Mouse (Mus musculus) liver, embryonic 16.5 days (tissue): Measurements from ENCODE around the gene Mpg. TPM values are rescaled to one million over a fixed set of nuclear protein-coding genes. Genes with fewer than 3 reads are reported as not detected.

Source experiments
- ATAC-seq: fragments of 200-750 bp; cut with Nextera tagmentation; 2 replicates; pipeline ENCODE4 v1.8.0; 2017; ENCODE audit warnings: low read depth, mild to moderate bottlenecking, moderate number of reproducible peaks, moderate library complexity
- H3K27ac ChIP-seq: fragments of 300-500 bp; sonication (generic); 2 replicates; pipeline ENCODE4 v1.5.1; 2014; ENCODE audit warnings: mild to moderate bottlenecking, low read length
- H3K27me3 ChIP-seq: fragments of 300-500 bp; sonication (generic); 2 replicates; pipeline ENCODE4 v1.6.1; 2014; ENCODE audit warnings: low read depth, low read length, mixed read lengths; ENCODE audit not compliant: control insufficient read depth, insufficient read depth
- H3K36me3 ChIP-seq: fragments of 300-500 bp; sonication (generic); 2 replicates; pipeline ENCODE4 v1.6.1; 2014; ENCODE audit warnings: mild to moderate bottlenecking; ENCODE audit not compliant: control insufficient read depth, insufficient read depth
- H3K4me1 ChIP-seq: fragments of 300-500 bp; sonication (generic); 2 replicates; pipeline ENCODE4 v1.6.1; 2014; ENCODE audit warnings: low read depth, low read length, mixed read lengths; ENCODE audit not compliant: control insufficient read depth
- H3K4me2 ChIP-seq: fragments of 300-500 bp; sonication (generic); 2 replicates; pipeline ENCODE4 v1.6.1; 2014; ENCODE audit warnings: low read depth, low read length, mixed read lengths
- H3K4me3 ChIP-seq: fragments of 300-500 bp; sonication (generic); 2 replicates; pipeline ENCODE4 v1.5.1; 2014; ENCODE audit warnings: low read depth, mild to moderate bottlenecking, low read length
- H3K9ac ChIP-seq: fragments of 300-500 bp; sonication (generic); 2 replicates; pipeline ENCODE4 v1.6.1; 2014; ENCODE audit warnings: low read depth, low read length
- H3K9me3 ChIP-seq: fragments of 300-500 bp; sonication (generic); replicated peaks from 2 replicates; pipeline ENCODE4 v1.6.1; 2016; ENCODE audit warnings: low read length; ENCODE audit not compliant: control insufficient read depth
- WGBS: fragments of 180-500 bp; shearing (Covaris S2); extraction: QIAGEN DNeasy Blood & Tissue Kit; methylation state at CpG from one replicate; pipeline ENCODE4 v1.1.7; 2014; ENCODE audit not compliant: insufficient replicate concordance; 5-methylcytosine and 5-hydroxymethylcytosine counted together
- polyA plus RNA-seq: library from polyadenylated mRNA; unstranded; fragments of >200 nt; fragmentation: Nextera tagmentation; extraction: Ambion mirVana; gene quantifications from 2 replicates; pipeline ENCODE4 v1.2.1, GENCODE M21; 2015

The Mpg gene
- polyA plus RNA-seq, 1 experiment from 2014 or later = 19.6 TPM

DNA sequence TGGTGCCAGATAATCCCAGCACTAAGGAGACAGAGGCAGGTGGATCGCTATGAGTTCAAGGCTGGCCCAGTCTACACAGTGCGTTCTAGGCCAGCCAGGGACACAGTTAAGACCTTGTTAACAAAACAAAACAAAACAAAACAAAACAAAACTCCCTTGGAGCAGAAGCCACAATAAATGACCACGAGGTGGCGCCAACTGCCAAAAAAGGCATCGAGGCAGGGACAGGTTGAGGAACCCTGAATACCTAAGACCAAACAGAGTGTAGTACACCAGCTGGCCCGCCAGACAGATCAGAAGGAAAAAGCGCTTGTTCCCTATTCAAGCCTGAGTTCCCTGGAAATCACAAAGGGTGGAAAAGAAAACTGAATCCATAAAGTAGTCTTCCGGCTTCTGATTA is 9.5 kb upstream of the Mpg start:
- ATAC-seq = peak; percentile 57
- WGBS = 22% methylated on average over 8 of the region's 8 CpGs
- Histone ChIP-seq H3K27me3 (peaks cover 37% of the 10 kb centered on the region), H3K4me3 (no peak overlapping the region), H3K4me2 (peak overlapping the region; percentile 4; the same call in 1 of the 2 replicates), H3K27ac (peak overlapping the region; percentile 35; the same call in 1 of the 2 replicates), H3K36me3 (no peaks in the 10 kb centered on the region), H3K9ac (peak overlapping the region; percentile 35), H3K9me3 (no peaks in the 10 kb centered on the region), H3K4me1 (peaks cover 12% of the 10 kb centered on the region)

GRCm38 (mm10) chr11:32218501-32219050 is 7.7 kb upstream of the Mpg start:
- H3K4me3 ChIP-seq = no peak overlapping the region
- no peaks in the 10 kb centered on the region for H3K36me3 ChIP-seq
- H3K4me1 ChIP-seq = peaks cover 16% of the 10 kb centered on the region
- no peak overlapping the region for H3K27ac ChIP-seq
- ATAC-seq = no peak
- no peak overlapping the region; the same call in 1 of the 2 replicates for H3K9ac ChIP-seq
- peaks cover 55% of the 10 kb centered on the region for H3K27me3 ChIP-seq
- no peaks in the 10 kb centered on the region for H3K9me3 ChIP-seq
- 59% methylated on average over 6 of the region's 6 CpGs for WGBS
- H3K4me2 ChIP-seq = no peak overlapping the region

- peaks cover 16% of the 10 kb centered on the region for H3K4me1 ChIP-seq
- H3K36me3 ChIP-seq = no peaks in the 10 kb centered on the region
- H3K27me3 ChIP-seq = peaks cover 62% of the 10 kb centered on the region
- H3K9me3 ChIP-seq = no peaks in the 10 kb centered on the region
- WGBS = 75% methylated on average over 10 of the region's 10 CpGs
- no peak for ATAC-seq
- H3K4me2 ChIP-seq = no peak overlapping the region
- H3K27ac ChIP-seq = no peak overlapping the region
- H3K4me3 ChIP-seq = no peak overlapping the region
- H3K9ac ChIP-seq = no peak overlapping the region
These were observed 7.0 kb upstream of the Mpg start for GRCm38 (mm10) chr11:32219287-32219686.

GRCm38 (mm10) chr11:32220607-32221224 is 5.6 kb upstream of the Mpg start:
- H3K9ac ChIP-seq = no peak overlapping the region; the same call in 1 of the 2 replicates
- peak overlapping the region; percentile 63 for H3K4me3 ChIP-seq
- no peaks in the 10 kb centered on the region for H3K9me3 ChIP-seq
- peak overlapping the region; percentile 67 for H3K4me2 ChIP-seq
- 42% methylated on average over 10 of the region's 10 CpGs for WGBS
- no peak overlapping the region for H3K27ac ChIP-seq
- H3K27me3 ChIP-seq = peaks cover 75% of the 10 kb centered on the region
- H3K4me1 ChIP-seq = peaks cover 29% of the 10 kb centered on the region
- H3K36me3 ChIP-seq = no peaks in the 10 kb centered on the region
- ATAC-seq = no peak

DNA sequence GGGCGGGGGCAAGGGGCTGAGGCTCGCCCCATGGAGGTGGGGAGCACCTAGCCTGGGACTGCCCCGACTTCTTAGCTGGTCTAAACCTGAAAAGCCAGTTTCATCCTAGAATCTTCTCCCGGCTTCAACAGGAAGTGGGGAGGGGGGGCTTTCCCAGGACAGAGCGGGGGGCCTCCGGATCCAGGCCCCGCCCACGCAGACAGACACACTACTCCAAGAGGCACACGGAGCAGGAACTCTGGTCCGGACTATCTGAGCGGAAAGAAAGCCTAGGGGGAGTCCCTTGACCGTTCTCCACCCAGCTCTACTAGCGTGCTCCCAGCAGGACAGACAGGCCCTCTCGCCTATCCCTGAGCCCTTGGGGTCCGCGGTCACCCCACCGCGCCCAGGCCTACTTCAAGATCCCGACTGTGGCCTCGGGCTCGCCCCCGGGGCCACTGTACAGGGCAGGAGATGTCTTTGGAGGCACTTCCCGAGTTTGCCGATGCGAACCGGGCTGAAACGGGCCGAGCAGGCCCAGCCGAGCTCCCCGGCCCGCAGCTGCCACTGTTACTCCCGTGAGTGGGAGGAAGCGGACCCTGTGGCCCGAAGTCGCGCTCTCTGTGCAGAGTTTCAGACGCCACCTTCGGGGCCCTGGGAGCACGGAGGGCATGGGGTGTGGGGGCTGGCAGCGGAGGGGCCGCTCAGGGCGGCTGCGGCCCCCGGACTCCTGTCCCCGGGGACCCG is 4.9 kb upstream of the Mpg start:
- Histone ChIP-seq H3K27me3 (peaks cover 76% of the 10 kb centered on the region), H3K4me2 (peak overlapping the region; percentile 67)

GRCm38 (mm10) chr11:32221951-32222409 is 4.3 kb upstream of the Mpg start, which contains the start of gene Rhbdf1:
Gene Rhbdf1, minus strand, starts transcription at chr11:32222300.
- Histone ChIP-seq H3K4me2 (peak within 1 kb of the TSS; percentile 67), H3K9ac (peak within 1 kb of the TSS; percentile 63), H3K27me3 (peaks cover 76% of the 10 kb centered on the region), H3K9me3 (no peaks in the 10 kb centered on the region), H3K4me1 (peaks cover 31% of the 10 kb centered on the region), H3K27ac (peak within 1 kb of the TSS; percentile 51; the same call in 1 of the 2 replicates), H3K4me3 (peak within 1 kb of the TSS; percentile 63), H3K36me3 (no peaks in the 10 kb centered on the region)
- under 1% methylated on average over 72 of the region's 72 CpGs for WGBS
- peak; percentile 30; the same call in 1 of the 2 replicates for ATAC-seq

More for the DNA sequence above, 4.9 kb upstream of the Mpg start:
- Histone ChIP-seq H3K36me3 (no peaks in the 10 kb centered on the region), H3K9me3 (no peaks in the 10 kb centered on the region), H3K4me3 (peak overlapping the region; percentile 63), H3K9ac (peak overlapping the region; percentile 63), H3K27ac (peak overlapping the region; percentile 51; the same call in 1 of the 2 replicates), H3K4me1 (peaks cover 34% of the 10 kb centered on the region)
- peak; percentile 31; the same call in 1 of the 2 replicates for ATAC-seq
- 1% methylated on average over 46 of the region's 46 CpGs for WGBS

DNA sequence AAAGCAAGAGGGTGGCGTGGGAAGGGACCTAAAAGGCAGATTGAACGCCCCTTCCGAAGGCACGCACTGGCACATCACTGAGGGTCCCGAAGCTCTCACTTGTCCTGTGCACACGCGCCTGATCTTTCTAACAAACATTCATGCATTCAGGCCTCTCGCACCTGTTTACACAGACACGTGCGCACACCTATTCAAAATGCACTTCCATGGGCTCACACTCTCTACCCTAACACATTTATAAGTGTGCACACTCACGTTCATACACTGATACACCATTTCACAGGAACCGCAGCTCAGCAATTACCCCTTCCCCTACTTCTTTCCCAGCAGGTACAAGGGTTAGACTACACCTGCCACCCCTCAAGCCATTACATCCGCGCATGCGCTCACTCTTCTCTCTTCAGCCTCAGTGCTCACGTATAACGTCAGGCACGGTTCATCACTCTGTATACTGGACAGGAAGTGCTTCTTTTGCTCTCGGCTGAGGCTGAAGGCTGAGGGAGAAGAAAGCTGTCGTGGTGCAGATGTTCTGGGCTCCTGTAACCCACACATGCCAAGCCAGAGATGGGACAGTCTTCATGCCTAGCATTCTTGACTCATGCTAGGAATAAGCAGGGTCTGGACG is 3.6 kb upstream of the Mpg start:
- no peak overlapping the region for H3K27ac ChIP-seq

GRCm38 (mm10) chr11:32223297-32223967 is 2.9 kb upstream of the Mpg start:
- no peak for ATAC-seq
- Histone ChIP-seq H3K4me1 (peaks cover 35% of the 10 kb centered on the region), H3K36me3 (no peaks in the 10 kb centered on the region), H3K27ac (no peak overlapping the region), H3K4me2 (no peak overlapping the region), H3K27me3 (peaks cover 73% of the 10 kb centered on the region), H3K4me3 (no peak overlapping the region), H3K9me3 (no peaks in the 10 kb centered on the region), H3K9ac (no peak overlapping the region)
- WGBS = 50% methylated on average over 4 of the region's 4 CpGs

More for the DNA sequence above, 3.6 kb upstream of the Mpg start:
- H3K27me3 ChIP-seq = peaks cover 76% of the 10 kb centered on the region
- H3K9me3 ChIP-seq = no peaks in the 10 kb centered on the region
- H3K4me1 ChIP-seq = peaks cover 35% of the 10 kb centered on the region
- no peaks in the 10 kb centered on the region for H3K36me3 ChIP-seq
- 10% methylated on average over 21 of the region's 21 CpGs for WGBS
- peak overlapping the region; percentile 67 for H3K4me2 ChIP-seq
- no peak overlapping the region; the same call in 1 of the 2 replicates for H3K9ac ChIP-seq
- no peak for ATAC-seq
- peak overlapping the region; percentile 63 for H3K4me3 ChIP-seq
